Mouse (Mus musculus): Measurements from ENCODE around the gene 2700097O09Rik. TPM values are rescaled to one million over a fixed set of nuclear protein-coding genes. Genes with fewer than 3 reads are reported as not detected.

The 2700097O09Rik gene
- polyA plus RNA-seq, 2 experiments, result 28.3 to 31.1 TPM

- ATAC-seq (ENCODE audit: low FRiP score, low read depth) (no peak), DNase-seq (ENCODE audit: low spot score) (no peak)
- no peaks in the 10 kb centered on the region for H3K27me3 ChIP-seq (ENCODE audit: control insufficient read depth, insufficient read depth, low read length)
- TF ChIP-seq POLR2A (IDR thresholded peaks at IDR 0.05; ENCODE audit: borderline replicate concordance, extremely low read depth, insufficient read depth, insufficient read length), result no peak
- no peak within 1 kb of the TSS for H3K4me3 ChIP-seq (replicated peaks; ENCODE audit: low read length)
- no peaks in the 10 kb centered on the region for H3K36me3 ChIP-seq (ENCODE audit: control insufficient read depth, insufficient read depth, low read length)
- WGBS, result 77% methylated on average over 6 of the region's 6 CpGs
- H3K4me2 ChIP-seq (replicated peaks; ENCODE audit: low read depth, low read length, severe bottlenecking), result no peak within 1 kb of the TSS
- H3K9me3 ChIP-seq (ENCODE audit: control insufficient read depth, low read length), result no peaks in the 10 kb centered on the region
- no peak within 1 kb of the TSS for H3K27ac ChIP-seq (replicated peaks; ENCODE audit: low read depth, low read length)
- H3K4me1 ChIP-seq (ENCODE audit: control insufficient read depth, insufficient read depth, low read length), result 0 out of 2 replicates have a peak, but pooled peaks cover 7% of the 10 kb centered on the region
- no peak within 1 kb of the TSS for H3K9ac ChIP-seq (ENCODE audit: low read depth, low read length, severe bottlenecking)
Observed at GRCm38 (mm10) chr12:55013626-55014398, 66.1 kb downstream of the 2700097O09Rik start, which contains the start of gene Baz1a. TSS of gene Baz1a (minus strand) at chr12:55014348.

DNA sequence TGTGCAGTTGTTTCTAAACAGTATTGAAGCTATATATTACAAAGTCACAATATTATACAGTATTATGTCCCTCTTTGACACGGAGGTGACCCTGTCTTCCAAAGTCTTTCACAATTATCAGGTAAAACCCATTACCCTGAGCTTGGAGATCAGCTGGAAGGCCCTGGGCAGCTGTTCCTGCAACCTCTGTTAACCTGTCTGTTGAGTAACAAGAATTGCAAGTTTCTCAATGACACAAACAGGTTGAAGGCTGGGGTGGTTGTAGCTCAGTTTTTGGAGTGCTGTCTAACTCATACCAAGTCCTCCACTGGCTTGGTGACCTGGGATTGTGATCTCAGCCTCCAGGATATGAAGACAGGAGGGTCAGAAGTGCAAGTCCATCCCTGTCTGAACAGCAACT is 66.9 kb downstream of the 2700097O09Rik start:
- no peaks in the 10 kb centered on the region for H3K27me3 ChIP-seq (ENCODE audit: control insufficient read depth, insufficient read depth, low read length)
- no peak overlapping the region for H3K4me2 ChIP-seq (replicated peaks; ENCODE audit: low read depth, low read length, severe bottlenecking)
- H3K9me3 ChIP-seq (ENCODE audit: control insufficient read depth, low read length), result no peaks in the 10 kb centered on the region
- H3K9ac ChIP-seq (ENCODE audit: low read depth, low read length, severe bottlenecking), result no peak overlapping the region
- H3K4me1 ChIP-seq (ENCODE audit: control insufficient read depth, insufficient read depth, low read length), result 0 out of 2 replicates have a peak, but pooled peaks cover 7% of the 10 kb centered on the region
- no peak for TF ChIP-seq POLR2A (IDR thresholded peaks at IDR 0.05; ENCODE audit: borderline replicate concordance, extremely low read depth, insufficient read depth, insufficient read length)
- ATAC-seq (ENCODE audit: low FRiP score, low read depth) (no peak), DNase-seq (ENCODE audit: low spot score) (no peak)
- H3K36me3 ChIP-seq (ENCODE audit: control insufficient read depth, insufficient read depth, low read length), result no peaks in the 10 kb centered on the region
- WGBS, result 83% methylated on average over 1 of the region's 1 CpGs
- no peak overlapping the region for H3K4me3 ChIP-seq (replicated peaks; ENCODE audit: low read length)
- H3K27ac ChIP-seq (replicated peaks; ENCODE audit: low read depth, low read length), result no peak overlapping the region

- no peak for DNase-seq (ENCODE audit: low spot score)
- WGBS, result 70% methylated on average over 14 of the region's 14 CpGs
- Histone ChIP-seq H3K4me2 (replicated peaks; ENCODE audit: low read depth, low read length, severe bottlenecking) (no peak overlapping the region), H3K9ac (ENCODE audit: low read depth, low read length, severe bottlenecking) (no peak overlapping the region), H3K36me3 (ENCODE audit: control insufficient read depth, insufficient read depth, low read length) (no peaks in the 10 kb centered on the region), H3K27ac (replicated peaks; ENCODE audit: low read depth, low read length) (no peak overlapping the region), H3K4me3 (replicated peaks; ENCODE audit: low read length) (no peak overlapping the region), H3K9me3 (ENCODE audit: control insufficient read depth, low read length) (no peaks in the 10 kb centered on the region), H3K4me1 (ENCODE audit: control insufficient read depth, insufficient read depth, low read length) (no peaks in the 10 kb centered on the region), H3K27me3 (ENCODE audit: control insufficient read depth, insufficient read depth, low read length) (no peaks in the 10 kb centered on the region)
- TF ChIP-seq POLR2A (IDR thresholded peaks at IDR 0.05; ENCODE audit: borderline replicate concordance, extremely low read depth, insufficient read depth, insufficient read length), result no peak
- no peak for ATAC-seq (ENCODE audit: low FRiP score, low read depth)
Observed at GRCm38 (mm10) chr12:55007361-55008008, 72.4 kb downstream of the 2700097O09Rik start.

DNA sequence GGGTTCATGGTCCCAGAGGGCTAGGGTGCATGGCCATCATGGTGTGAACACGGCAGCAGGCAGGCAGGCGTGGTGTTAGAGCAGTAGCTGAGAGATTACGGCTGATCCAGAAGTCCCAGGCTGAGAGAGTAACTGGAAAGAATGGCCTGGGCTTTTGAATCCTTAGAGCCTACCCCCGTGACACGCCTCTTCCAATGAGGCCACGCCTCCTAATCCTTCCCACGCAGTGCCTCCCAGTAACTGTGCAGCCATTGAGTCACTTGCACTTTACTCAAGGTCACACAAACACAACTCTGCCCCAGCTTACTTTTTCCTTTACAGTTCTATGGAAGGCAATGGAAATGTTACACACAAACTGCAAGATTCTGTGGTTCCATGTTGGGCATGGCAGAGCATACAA is 73.8 kb downstream of the 2700097O09Rik start:
- Histone ChIP-seq H3K9ac (ENCODE audit: low read depth, low read length, severe bottlenecking) (no peak overlapping the region), H3K27me3 (ENCODE audit: control insufficient read depth, insufficient read depth, low read length) (no peaks in the 10 kb centered on the region), H3K4me3 (replicated peaks; ENCODE audit: low read length) (no peak overlapping the region), H3K27ac (replicated peaks; ENCODE audit: low read depth, low read length) (no peak overlapping the region), H3K4me2 (replicated peaks; ENCODE audit: low read depth, low read length, severe bottlenecking) (no peak overlapping the region), H3K36me3 (ENCODE audit: control insufficient read depth, insufficient read depth, low read length) (no peaks in the 10 kb centered on the region), H3K9me3 (ENCODE audit: control insufficient read depth, low read length) (no peaks in the 10 kb centered on the region), H3K4me1 (ENCODE audit: control insufficient read depth, insufficient read depth, low read length) (no peaks in the 10 kb centered on the region)
- WGBS, result 91% methylated on average over 7 of the region's 7 CpGs
- TF ChIP-seq POLR2A (IDR thresholded peaks at IDR 0.05; ENCODE audit: borderline replicate concordance, extremely low read depth, insufficient read depth, insufficient read length), result no peak
- DNase-seq (ENCODE audit: low spot score) (no peak), ATAC-seq (ENCODE audit: low FRiP score, low read depth) (no peak)

DNA sequence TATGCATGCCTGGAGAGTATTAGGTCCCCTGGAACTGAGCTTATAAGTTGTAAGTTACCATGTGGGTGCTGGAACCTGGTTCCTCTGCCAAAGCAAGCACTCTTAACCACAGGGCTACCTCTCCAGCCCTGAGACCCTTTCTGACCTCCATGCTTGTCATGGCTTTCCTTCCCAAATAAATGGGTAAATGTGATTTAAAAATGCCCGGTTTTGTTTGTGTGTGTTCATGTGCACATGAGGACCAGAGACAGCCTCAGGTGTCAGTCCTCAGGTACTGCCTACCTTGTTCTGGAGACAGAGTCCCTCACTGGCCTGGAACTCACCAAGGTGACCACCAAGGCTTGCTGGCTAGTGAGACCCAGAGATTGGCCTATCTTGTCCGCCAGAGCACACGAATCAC is 75.5 kb downstream of the 2700097O09Rik start:
- DNase-seq (ENCODE audit: low spot score), result no peak
- H3K4me2 ChIP-seq (replicated peaks; ENCODE audit: low read depth, low read length, severe bottlenecking), result no peak overlapping the region

More for the DNA sequence above, 75.5 kb downstream of the 2700097O09Rik start:
- no peak for TF ChIP-seq POLR2A (IDR thresholded peaks at IDR 0.05; ENCODE audit: borderline replicate concordance, extremely low read depth, insufficient read depth, insufficient read length)
- Histone ChIP-seq H3K4me3 (replicated peaks; ENCODE audit: low read length) (no peak overlapping the region), H3K27ac (replicated peaks; ENCODE audit: low read depth, low read length) (no peak overlapping the region), H3K4me1 (ENCODE audit: control insufficient read depth, insufficient read depth, low read length) (no peaks in the 10 kb centered on the region), H3K27me3 (ENCODE audit: control insufficient read depth, insufficient read depth, low read length) (no peaks in the 10 kb centered on the region), H3K9ac (ENCODE audit: low read depth, low read length, severe bottlenecking) (no peak overlapping the region), H3K9me3 (ENCODE audit: control insufficient read depth, low read length) (no peaks in the 10 kb centered on the region), H3K36me3 (ENCODE audit: control insufficient read depth, insufficient read depth, low read length) (no peaks in the 10 kb centered on the region)
- WGBS, result 93% methylated on average over 3 of the region's 3 CpGs
- ATAC-seq (ENCODE audit: low FRiP score, low read depth), result no peak

Data from limb, embryonic 14.5 days (tissue).